Mouse (Mus musculus): ENCODE data around the gene Fam184a.

Gene Fam184a

GRCm38 (mm10) chr10:53750955-53751652 is at the start of gene Fam184a:
Gene Fam184a, minus strand, starts transcription at chr10:53751123.
- DNase-seq (ENCODE audit: low read depth), result no peak

- no peak for DNase-seq (ENCODE audit: low read depth)
These were observed 45.3 kb upstream of the Fam184a start for GRCm38 (mm10) chr10:53796258-53796581.

- peak; percentile 62 for DNase-seq (ENCODE audit: low read depth)
These were observed 44.8 kb upstream of the Fam184a start for GRCm38 (mm10) chr10:53795567-53796257.

GRCm38 (mm10) chr10:53791281-53791680 is 40.4 kb upstream of the Fam184a start:
- DNase-seq (ENCODE audit: low read depth), result no peak

GRCm38 (mm10) chr10:53776591-53776990 is 25.7 kb upstream of the Fam184a start:
- DNase-seq (ENCODE audit: low read depth), result no peak

- DNase-seq (ENCODE audit: low read depth), result no peak
These were observed 21.8 kb upstream of the Fam184a start for GRCm38 (mm10) chr10:53772708-53773107.

GRCm38 (mm10) chr10:53771480-53771879 is 20.6 kb upstream of the Fam184a start:
- DNase-seq (ENCODE audit: low read depth), result no peak

- no peak for DNase-seq (ENCODE audit: low read depth)
These were observed 17.8 kb upstream of the Fam184a start for GRCm38 (mm10) chr10:53768745-53769144.

GRCm38 (mm10) chr10:53765471-53765870 is 14.5 kb upstream of the Fam184a start:
- DNase-seq (ENCODE audit: low read depth), result peak; percentile 35

GRCm38 (mm10) chr10:53752723-53753122 is 1.8 kb upstream of the Fam184a start:
- DNase-seq (ENCODE audit: low read depth), result no peak

- no peak for DNase-seq (ENCODE audit: low read depth)
These were observed 508 bp downstream of the Fam184a start for GRCm38 (mm10) chr10:53750275-53750954.

GRCm38 (mm10) chr10:53746039-53746438 is 4.9 kb downstream of the Fam184a start:
- no peak for DNase-seq (ENCODE audit: low read depth)

- DNase-seq (ENCODE audit: low read depth), result no peak
These were observed 8.0 kb downstream of the Fam184a start for GRCm38 (mm10) chr10:53742961-53743360.

- DNase-seq (ENCODE audit: low read depth), result no peak
These were observed 10.9 kb downstream of the Fam184a start for GRCm38 (mm10) chr10:53740014-53740413.

GRCm38 (mm10) chr10:53738842-53739241 is 12.1 kb downstream of the Fam184a start:
- no peak for DNase-seq (ENCODE audit: low read depth)

- DNase-seq (ENCODE audit: low read depth), result no peak
These were observed 15.6 kb downstream of the Fam184a start for GRCm38 (mm10) chr10:53735201-53735865.

- peak; percentile 8 for DNase-seq (ENCODE audit: low read depth)
These were observed 18.6 kb downstream of the Fam184a start for GRCm38 (mm10) chr10:53732324-53732723.

- no peak for DNase-seq (ENCODE audit: low read depth)
These were observed 22.0 kb downstream of the Fam184a start for GRCm38 (mm10) chr10:53728883-53729282.

- no peak for DNase-seq (ENCODE audit: low read depth)
These were observed 25.6 kb downstream of the Fam184a start for GRCm38 (mm10) chr10:53725301-53725700.

GRCm38 (mm10) chr10:53704516-53704915 is 46.4 kb downstream of the Fam184a start:
- DNase-seq (ENCODE audit: low read depth), result no peak

GRCm38 (mm10) chr10:53698531-53698930 is 52.4 kb downstream of the Fam184a start:
- no peak for DNase-seq (ENCODE audit: low read depth)

GRCm38 (mm10) chr10:53694757-53695156 is 56.2 kb downstream of the Fam184a start:
- no peak for DNase-seq (ENCODE audit: low read depth)

GRCm38 (mm10) chr10:53691263-53691662 is 59.7 kb downstream of the Fam184a start:
- DNase-seq (ENCODE audit: low read depth), result no peak

All from NIH3T3 (cell line).